Mouse (Mus musculus) embryonic facial prominence, embryonic 13.5 days (tissue): ENCODE data around the gene Chmp2b. TPM values are rescaled to one million over a fixed set of nuclear protein-coding genes. Genes with fewer than 3 reads are reported as not detected.

ENCODE experiments used
- ATAC-seq: fragments of 200-750 bp; cut with Nextera tagmentation; 2 replicates; pipeline ENCODE4 v1.8.0; 2017; ENCODE audit warnings: low read depth; ENCODE audit not compliant: insufficient number of reproducible peaks, insufficient read depth, low FRiP score, low TSS enrichment
- H3K27ac ChIP-seq: fragments of 300-500 bp; sonication (generic); 2 replicates; pipeline ENCODE4 v1.5.1; 2015; ENCODE audit warnings: moderate library complexity, mild to moderate bottlenecking, inconsistent platforms
- H3K27me3 ChIP-seq: fragments of 300-500 bp; sonication (generic); 2 replicates; pipeline ENCODE4 v1.6.1; 2015; ENCODE audit warnings: mild to moderate bottlenecking, inconsistent platforms
- H3K36me3 ChIP-seq: fragments of 300-500 bp; sonication (generic); 2 replicates; pipeline ENCODE4 v1.6.1; 2015; ENCODE audit warnings: mild to moderate bottlenecking, inconsistent platforms
- H3K4me1 ChIP-seq: fragments of 300-500 bp; sonication (generic); 2 replicates; pipeline ENCODE4 v1.6.1; 2015; ENCODE audit warnings: inconsistent platforms
- H3K4me2 ChIP-seq: fragments of 300-500 bp; sonication (generic); 2 replicates; pipeline ENCODE4 v1.6.1; 2015; ENCODE audit warnings: moderate library complexity, mild to moderate bottlenecking, inconsistent platforms
- H3K4me3 ChIP-seq: fragments of 300-500 bp; sonication (generic); 2 replicates; pipeline ENCODE4 v1.5.1; 2015; ENCODE audit warnings: mild to moderate bottlenecking, inconsistent platforms
- H3K9ac ChIP-seq: fragments of 300-500 bp; sonication (generic); 2 replicates; pipeline ENCODE4 v1.6.1; 2015; ENCODE audit warnings: mild to moderate bottlenecking, inconsistent platforms
- H3K9me3 ChIP-seq: fragments of 300-500 bp; sonication (generic); 2 replicates; pipeline ENCODE4 v1.6.1; 2016; ENCODE audit warnings: inconsistent platforms
- WGBS: fragments of 180-500 bp; shearing (Covaris S2); methylation state at CpG from one replicate; pipeline ENCODE4 v1.1.7; 2015; ENCODE audit warnings: mixed read lengths; 5-methylcytosine and 5-hydroxymethylcytosine counted together
- polyA plus RNA-seq: library from polyadenylated mRNA; unstranded; fragments of >200 nt; fragmentation: Nextera tagmentation; extraction: Ambion mirVana; gene quantifications from 2 replicates; pipeline ENCODE4 v1.2.1, GENCODE M21; 2015

The Chmp2b gene
- polyA plus RNA-seq, 1 experiment from 2014 or later = 156 TPM

GRCm38 (mm10) chr16:65526004-65526403, 36.5 kb downstream of the Chmp2b start:
- WGBS = 84% methylated on average over 2 of the region's 2 CpGs

GRCm38 (mm10) chr16:65520211-65520610, 42.3 kb downstream of the Chmp2b start, which contains the start of gene Pou1f1:
Pou1f1 (plus strand) TSS chr16:65520511.
- no peak within 1 kb of the TSS for H3K4me2 ChIP-seq
- H3K36me3 ChIP-seq = no peaks in the 10 kb centered on the region
- H3K4me3 ChIP-seq = no peak within 1 kb of the TSS
- ATAC-seq = no peak
- H3K9ac ChIP-seq = no peak within 1 kb of the TSS
- H3K9me3 ChIP-seq = no peaks in the 10 kb centered on the region
- H3K4me1 ChIP-seq = no peaks in the 10 kb centered on the region
- WGBS = 81% methylated on average over 6 of the region's 6 CpGs
- no peaks in the 10 kb centered on the region for H3K27me3 ChIP-seq
- H3K27ac ChIP-seq = no peak within 1 kb of the TSS

More at GRCm38 (mm10) chr16:65526004-65526403, 36.5 kb downstream of the Chmp2b start:
- no peak overlapping the region for H3K9ac ChIP-seq
- no peak overlapping the region for H3K4me3 ChIP-seq
- H3K27ac ChIP-seq = no peak overlapping the region
- H3K36me3 ChIP-seq = no peaks in the 10 kb centered on the region
- H3K4me2 ChIP-seq = no peak overlapping the region
- peaks cover 5% of the 10 kb centered on the region; the same call in 1 of the 2 replicates for H3K4me1 ChIP-seq
- H3K27me3 ChIP-seq = no peaks in the 10 kb centered on the region
- H3K9me3 ChIP-seq = no peaks in the 10 kb centered on the region
- no peak for ATAC-seq

GRCm38 (mm10) chr16:65514223-65514622, 48.3 kb downstream of the Chmp2b start:
- no peaks in the 10 kb centered on the region for H3K9me3 ChIP-seq
- no peak overlapping the region for H3K4me3 ChIP-seq
- H3K27ac ChIP-seq = no peak overlapping the region
- H3K27me3 ChIP-seq = no peaks in the 10 kb centered on the region
- no peaks in the 10 kb centered on the region for H3K4me1 ChIP-seq
- no peak overlapping the region for H3K4me2 ChIP-seq
- no peak overlapping the region for H3K9ac ChIP-seq
- WGBS = 22% methylated on average over 7 of the region's 7 CpGs
- ATAC-seq = no peak
- no peaks in the 10 kb centered on the region for H3K36me3 ChIP-seq

GRCm38 (mm10) chr16:65497049-65497448, 65.5 kb downstream of the Chmp2b start:
- no peak for ATAC-seq
- Histone ChIP-seq H3K9ac (no peak overlapping the region), H3K36me3 (no peaks in the 10 kb centered on the region), H3K9me3 (no peaks in the 10 kb centered on the region), H3K27me3 (no peaks in the 10 kb centered on the region), H3K4me2 (no peak overlapping the region), H3K4me1 (no peaks in the 10 kb centered on the region), H3K27ac (no peak overlapping the region), H3K4me3 (no peak overlapping the region)
- 30% methylated on average over 2 of the region's 2 CpGs for WGBS

- no peaks in the 10 kb centered on the region for H3K4me1 ChIP-seq
- H3K9me3 ChIP-seq = no peaks in the 10 kb centered on the region
- no peak overlapping the region for H3K4me2 ChIP-seq
- 82% methylated on average over 5 of the region's 5 CpGs for WGBS
- no peak for ATAC-seq
- H3K36me3 ChIP-seq = no peaks in the 10 kb centered on the region
- H3K9ac ChIP-seq = no peak overlapping the region
- no peak overlapping the region for H3K4me3 ChIP-seq
- no peaks in the 10 kb centered on the region for H3K27me3 ChIP-seq
- no peak overlapping the region for H3K27ac ChIP-seq
Observed at GRCm38 (mm10) chr16:65496030-65496429, 66.5 kb downstream of the Chmp2b start.

Other genes starting within 250 kb of the Chmp2b start
- not detected in 2 replicates for gene Pou1f1, start 42.2 kb downstream of the Chmp2b start, polyA plus RNA-seq